Mouse (Mus musculus) testis, adult 10 weeks (tissue): ENCODE measurements around the gene Dnah2. TPM values are rescaled to one million over a fixed set of nuclear protein-coding genes. Genes with fewer than 3 reads are reported as not detected.

ENCODE experiments used
- polyA plus RNA-seq: library from polyadenylated mRNA; stranded (reverse); fragments of 350-450 nt; fragmentation: Illumina TruSeq; extraction: RNeasy Lipid Tissue Mini Kit (QIAGEN cat#74804); gene quantifications from one replicate; pipeline ENCODE4 v1.2.3, GENCODE M21; 2014; ENCODE audit warnings: low read depth, low replicate concordance

The Dnah2 gene
- 10.4 TPM for polyA plus RNA-seq

DNA sequence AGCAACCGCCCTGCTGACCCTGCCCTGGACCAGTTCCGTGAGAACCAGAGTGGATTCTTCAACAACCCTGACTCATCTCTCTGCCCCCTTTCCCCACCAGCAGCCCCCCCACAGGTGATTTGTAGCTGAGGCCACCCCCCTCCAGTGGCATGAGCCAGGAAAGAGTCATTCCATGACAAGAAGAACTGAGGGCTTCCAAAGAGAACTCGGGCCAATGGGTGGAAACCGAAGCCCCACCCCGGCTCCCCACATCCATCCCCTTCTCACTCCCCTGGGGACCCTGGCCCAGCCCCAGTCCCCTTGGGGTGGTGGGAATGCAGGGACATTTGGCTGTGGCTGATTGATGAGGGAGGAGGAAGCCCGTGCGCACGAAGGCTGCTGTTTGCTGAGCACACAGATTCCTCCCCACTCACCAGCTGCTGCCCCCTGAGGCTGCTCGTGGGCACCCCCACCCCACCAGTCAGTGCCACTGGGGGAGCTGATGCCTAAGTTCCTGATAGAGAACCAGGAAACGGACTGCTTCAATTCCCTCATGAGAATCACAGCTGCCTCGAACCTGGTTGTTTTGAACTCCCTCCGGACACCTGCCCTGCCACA lies at the start of gene Dnah2:
TSS of gene Dnah2 (minus strand) at position 51 of the 597 bp plus-strand sequence.

DNA sequence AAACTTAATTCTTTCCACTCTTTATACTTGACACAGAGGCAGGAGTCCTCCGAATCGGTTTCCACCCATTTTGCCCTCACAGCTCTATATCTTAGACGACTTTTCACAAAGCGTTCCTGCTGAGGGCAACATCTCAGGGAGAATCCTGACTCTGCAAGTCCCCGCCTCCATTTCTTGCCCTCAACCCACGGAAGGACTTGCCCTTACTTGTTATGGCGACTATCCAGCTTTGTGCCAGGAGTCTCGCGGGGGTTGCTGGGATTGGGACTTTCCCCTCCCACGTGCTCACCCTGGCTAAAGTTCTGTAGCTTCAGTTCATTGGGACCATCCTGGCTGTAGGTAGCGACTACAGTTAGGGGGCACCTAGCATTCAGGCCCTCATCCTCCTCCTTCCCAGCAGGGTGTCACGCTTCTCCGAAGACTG lies 31.2 kb upstream of the Dnah2 start, which contains the start of the genes Wrap53 and Trp53:
TSS of gene Wrap53 (minus strand) at position 165 of the 424 bp plus-strand sequence.
TSS of gene Trp53 (plus strand) at position 269 of the 424 bp plus-strand sequence.

DNA sequence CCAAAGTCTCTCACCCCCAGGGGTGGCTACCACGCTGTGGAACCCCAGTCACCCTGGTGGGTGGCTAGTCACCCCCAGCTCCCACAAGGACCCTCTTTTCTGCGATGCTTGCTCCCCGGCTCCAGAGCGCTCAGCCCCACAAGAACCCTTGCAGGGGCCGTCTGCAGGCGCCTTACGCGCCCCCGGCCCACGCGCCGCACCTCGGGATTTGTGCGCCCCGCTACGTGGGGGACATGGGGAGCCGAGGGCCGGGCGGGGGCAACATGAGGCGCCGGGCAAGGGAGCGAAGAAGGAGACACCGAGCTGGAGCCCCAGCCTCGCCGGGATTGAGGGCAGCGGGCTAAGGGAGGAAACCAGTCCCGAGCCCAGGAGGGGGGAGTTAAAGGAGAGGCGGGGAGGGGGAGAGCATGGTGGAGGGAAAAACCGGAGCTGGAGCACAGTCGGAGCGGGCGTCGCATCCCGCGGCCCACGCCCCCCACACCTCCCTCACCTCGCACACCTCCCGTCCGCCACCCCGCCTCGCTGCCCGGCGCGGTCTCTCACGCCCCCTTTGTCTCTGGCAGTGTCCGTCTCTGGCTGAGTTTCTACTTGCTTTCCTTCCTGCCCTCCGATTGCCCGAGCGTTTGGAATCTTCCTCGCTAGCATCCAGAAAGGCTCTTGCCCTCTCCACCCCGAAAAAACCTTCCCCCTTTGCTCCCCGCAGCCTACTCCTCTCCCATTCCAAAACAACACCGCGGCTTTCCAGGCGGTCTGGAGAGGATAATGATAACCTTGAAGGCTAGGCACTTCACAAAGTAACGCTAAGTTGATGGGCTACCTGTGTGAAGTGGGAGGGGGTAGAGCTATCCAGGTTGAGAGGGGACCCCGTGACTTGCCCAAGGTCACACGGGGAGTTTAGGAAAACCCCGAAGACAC lies 11.2 kb upstream of the Dnah2 start, which contains the start of gene Efnb3:
TSS of gene Efnb3 (minus strand) at position 355 of the 915 bp plus-strand sequence.

DNA sequence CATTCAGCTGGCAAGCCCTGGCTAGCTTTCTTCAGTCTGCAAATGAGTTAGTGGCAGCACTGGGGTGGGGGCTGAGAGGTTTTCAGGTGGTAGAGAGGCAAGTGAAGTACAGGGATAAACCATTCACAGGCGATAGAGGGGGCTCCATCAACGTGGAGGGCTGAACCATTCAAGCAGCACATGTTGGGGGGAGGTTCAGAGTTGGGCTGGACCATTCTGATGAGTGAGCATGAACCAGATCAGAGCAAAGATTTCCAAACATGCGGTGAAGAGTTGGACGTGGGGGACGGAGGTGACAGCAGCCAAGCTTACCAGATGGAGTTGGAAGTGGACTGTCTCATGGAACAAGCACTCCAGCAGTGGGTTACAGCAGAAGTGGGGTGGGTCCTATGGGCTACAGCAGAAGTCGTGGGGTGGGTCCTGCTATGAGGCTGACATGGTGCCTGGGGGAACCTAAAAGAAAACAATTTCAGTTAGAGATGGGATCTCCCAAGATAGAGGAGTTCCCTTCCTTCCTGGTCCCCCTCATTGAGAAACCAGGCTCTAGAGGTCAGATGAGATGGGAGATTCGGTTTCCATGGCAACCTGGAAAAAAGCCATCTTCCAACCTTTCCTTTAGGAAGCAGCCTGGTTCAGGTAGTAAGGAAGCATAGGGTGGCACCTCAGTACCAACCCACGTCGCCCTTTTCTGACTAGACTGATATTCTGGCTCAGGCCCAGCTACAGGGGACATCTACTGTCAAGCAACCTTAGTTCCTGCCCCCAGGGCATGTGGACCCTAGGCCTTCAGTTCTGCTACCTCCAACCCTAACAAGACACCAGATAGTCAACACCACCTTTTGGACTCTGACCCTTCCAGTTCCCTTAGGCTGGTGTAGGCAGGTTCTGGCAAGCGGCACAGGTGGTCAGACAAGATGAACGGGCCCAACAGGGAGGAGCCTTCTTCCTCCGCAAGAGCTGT lies 135.4 kb downstream of the Dnah2 start, which contains the start of gene Kdm6b:
TSS of gene Kdm6b (minus strand) at position 455 of the 961 bp plus-strand sequence.

DNA sequence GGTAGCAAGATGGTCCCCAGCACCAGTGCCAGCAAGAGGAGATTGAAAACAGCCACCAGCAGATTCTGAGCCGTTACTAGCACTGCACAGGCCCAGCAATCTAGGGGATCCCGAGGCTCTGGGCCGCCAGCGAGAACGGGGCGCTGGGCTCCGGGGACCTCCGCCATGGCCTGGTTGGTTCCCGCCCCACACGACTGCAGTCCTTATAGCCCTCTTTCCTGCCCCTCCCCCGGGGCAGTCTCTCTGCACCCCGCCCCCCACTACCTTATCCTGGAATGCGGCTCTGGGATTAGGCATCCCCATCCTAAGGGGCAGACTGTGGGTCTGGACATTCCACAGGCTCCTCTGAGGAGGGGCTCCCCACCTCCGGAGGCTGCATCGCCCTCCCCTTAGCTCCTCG lies 150.9 kb downstream of the Dnah2 start, which contains the start of gene Tmem88:
TSS of gene Tmem88 (minus strand) at position 176 of the 400 bp plus-strand sequence.

DNA sequence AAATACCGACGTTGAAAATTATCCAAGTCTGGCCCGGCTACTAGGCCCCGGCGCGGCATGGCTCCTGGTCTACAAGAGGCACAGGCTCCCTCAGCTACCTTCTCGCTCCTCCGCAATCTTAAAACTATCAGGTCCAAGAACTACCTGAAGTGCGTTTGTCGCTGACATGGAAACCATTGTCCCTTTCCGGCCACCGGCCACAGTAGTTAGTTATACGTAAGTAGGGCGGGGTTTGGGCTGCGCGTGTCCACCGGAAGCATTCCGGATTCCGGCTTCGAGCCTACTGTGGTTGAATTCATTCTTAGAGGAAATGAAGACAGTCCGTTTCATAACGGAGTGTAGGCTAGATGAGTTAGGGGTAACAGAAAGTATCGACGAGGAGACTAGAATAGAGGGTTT lies 153.7 kb downstream of the Dnah2 start, which contains the start of the genes Naa38 and Cyb5d1:
TSS of gene Naa38 (plus strand) at position 253 of the 399 bp plus-strand sequence.
TSS of gene Cyb5d1 (minus strand) at position 397 of the 399 bp plus-strand sequence.

Other genes with a start within 250 kb of the Dnah2 start
- gene Cntrob, start 225.3 kb downstream of the Dnah2 start, polyA plus RNA-seq, result 13.3 TPM
- gene Trappc1, start 225.1 kb downstream of the Dnah2 start, polyA plus RNA-seq, result 24.6 TPM
- 4.8 TPM for gene Kcnab3, start 222.9 kb downstream of the Dnah2 start, polyA plus RNA-seq
- gene Rnf227, start 208.6 kb downstream of the Dnah2 start, polyA plus RNA-seq, result 20.7 TPM
- gene Chd3, start 179.7 kb downstream of the Dnah2 start, polyA plus RNA-seq, result 8.0 TPM
- 48.5 TPM for gene Naa38, start 153.6 kb downstream of the Dnah2 start, polyA plus RNA-seq
- 33.5 TPM for gene Cyb5d1, start 153.5 kb downstream of the Dnah2 start, polyA plus RNA-seq
- 0.13 TPM for gene Tmem88, start 150.9 kb downstream of the Dnah2 start, polyA plus RNA-seq
- 0.98 TPM for gene Kdm6b, start 135.4 kb downstream of the Dnah2 start, polyA plus RNA-seq
- gene Efnb3, start 11.1 kb upstream of the Dnah2 start, polyA plus RNA-seq, result 0.48 TPM
- gene Wrap53, start 31.1 kb upstream of the Dnah2 start, polyA plus RNA-seq, result 1.1 TPM
- gene Trp53, start 31.2 kb upstream of the Dnah2 start, polyA plus RNA-seq, result 2.5 TPM
- 23.7 TPM for gene Atp1b2, start 56.8 kb upstream of the Dnah2 start, polyA plus RNA-seq
- gene Shbg, start 68.8 kb upstream of the Dnah2 start, polyA plus RNA-seq, result 2.6 TPM
- 6.7 TPM for gene Sat2, start 72.9 kb upstream of the Dnah2 start, polyA plus RNA-seq
- gene Fxr2, start 83.9 kb upstream of the Dnah2 start, polyA plus RNA-seq, result 16.0 TPM
- gene Sox15, start 106.2 kb upstream of the Dnah2 start, polyA plus RNA-seq, result not detected
- gene Mpdu1, start 113.5 kb upstream of the Dnah2 start, polyA plus RNA-seq, result 8.7 TPM
- 0.91 TPM for gene Cd68, start 117.0 kb upstream of the Dnah2 start, polyA plus RNA-seq
- gene Eif4a1, start 123.3 kb upstream of the Dnah2 start, polyA plus RNA-seq, result 265 TPM
- 94.6 TPM for gene Senp3, start 133.0 kb upstream of the Dnah2 start, polyA plus RNA-seq
- 3.8 TPM for gene Tnfsf13, start 136.7 kb upstream of the Dnah2 start, polyA plus RNA-seq
- gene Tnfsf12, start 146.7 kb upstream of the Dnah2 start, polyA plus RNA-seq, result 0.20 TPM
- gene Tnfsfm13, start 147.0 kb upstream of the Dnah2 start, polyA plus RNA-seq, result 1.7 TPM
- gene Polr2a, start 209.5 kb upstream of the Dnah2 start, polyA plus RNA-seq, result 43.5 TPM
- 33.7 TPM for gene Slc35g3, start 212.9 kb upstream of the Dnah2 start, polyA plus RNA-seq
- 3.6 TPM for gene Zbtb4, start 216.8 kb upstream of the Dnah2 start, polyA plus RNA-seq
- 0.24 TPM for gene Chrnb1, start 246.8 kb upstream of the Dnah2 start, polyA plus RNA-seq